Mouse (Mus musculus): ENCODE measurements around the gene Usp40.
"Not testable (repeated sequence)": the region's sequence is repeated elsewhere in the genome, so short reads cannot be mapped to it uniquely, and the experiment has no call there.

Usp40 gene

GRCm38 (mm10) chr1:88008211-88008697, at the start of gene Usp40:
TSS of gene Usp40 (minus strand) at chr1:88008551.
- peak; percentile 65 for DNase-seq

DNA sequence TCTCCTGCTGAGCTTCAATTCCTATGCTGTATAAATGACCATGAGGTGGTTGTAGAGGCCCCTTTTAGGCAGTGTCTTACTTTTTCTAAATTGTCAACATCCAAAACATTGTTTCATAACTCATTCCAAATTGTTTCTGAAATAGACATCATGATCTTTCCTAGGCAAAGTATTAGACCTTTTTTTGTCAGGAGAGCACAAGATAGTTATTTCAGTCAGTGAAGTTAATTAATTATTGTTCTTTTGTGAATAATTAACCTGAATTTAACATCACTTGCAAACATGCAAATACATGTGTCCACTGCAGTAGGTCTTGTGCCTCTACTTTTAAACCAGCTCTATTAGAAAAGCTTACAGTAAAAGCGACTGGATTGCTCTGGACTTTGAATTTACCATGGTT, 46.7 kb upstream of the Usp40 start, which contains the start of gene Ugt1a10:
TSS of gene Ugt1a10 (plus strand) at position 301 of the 400 bp plus-strand sequence.
- no peak for DNase-seq

- not testable (repeated sequence) for DNase-seq
Observed at GRCm38 (mm10) chr1:88047408-88047807, 39.1 kb upstream of the Usp40 start.

DNA sequence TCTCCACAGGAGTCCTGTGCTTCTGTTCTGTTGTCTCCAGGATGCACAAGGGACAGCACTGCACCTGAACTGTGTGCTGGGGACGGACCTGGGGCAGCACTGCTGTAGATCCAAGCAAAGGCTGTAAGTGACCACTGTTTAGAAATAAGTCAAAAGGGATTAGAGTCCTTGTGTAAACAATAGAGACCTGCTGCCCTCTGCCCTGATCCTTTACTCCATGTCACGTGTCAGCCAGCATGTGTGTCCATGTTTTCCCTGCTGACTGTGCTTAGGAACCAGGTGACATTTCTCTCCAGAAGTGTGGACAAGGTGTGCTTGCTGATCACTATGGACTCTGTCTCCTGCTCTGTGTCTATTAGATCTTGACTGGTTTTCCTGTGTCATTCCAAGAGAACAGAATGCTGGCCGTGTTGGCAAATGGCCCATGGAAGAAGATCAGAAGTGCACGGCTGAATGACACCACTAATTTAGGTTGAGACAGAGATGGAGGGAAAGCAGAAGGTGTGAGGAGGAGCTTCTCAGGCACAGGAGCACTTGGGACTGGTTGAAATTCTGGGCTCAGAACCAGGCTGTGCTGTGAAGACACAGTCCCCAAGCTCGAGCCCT, 36.6 kb upstream of the Usp40 start:
- not testable (repeated sequence) for DNase-seq

DNA sequence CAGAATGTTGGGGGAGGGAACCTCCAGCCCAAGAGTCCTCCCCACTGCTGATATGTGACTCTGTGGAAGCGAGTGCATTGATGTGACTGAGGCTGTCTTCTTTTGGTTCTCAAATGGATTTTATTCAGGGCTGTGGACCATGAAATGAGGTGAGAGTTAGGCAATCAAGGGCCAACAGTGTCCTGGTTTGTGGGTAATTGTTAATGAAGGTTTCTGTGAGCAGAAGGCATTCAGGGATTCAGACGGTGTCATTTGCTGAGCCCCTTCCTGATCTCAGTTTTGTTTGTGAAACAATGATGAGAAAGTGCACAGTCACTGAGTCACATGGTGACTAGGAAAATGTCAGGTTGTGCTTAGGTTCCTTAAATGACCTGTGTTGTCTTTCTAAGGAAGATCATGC, 34.7 kb upstream of the Usp40 start:
- not testable (repeated sequence) for DNase-seq

DNA sequence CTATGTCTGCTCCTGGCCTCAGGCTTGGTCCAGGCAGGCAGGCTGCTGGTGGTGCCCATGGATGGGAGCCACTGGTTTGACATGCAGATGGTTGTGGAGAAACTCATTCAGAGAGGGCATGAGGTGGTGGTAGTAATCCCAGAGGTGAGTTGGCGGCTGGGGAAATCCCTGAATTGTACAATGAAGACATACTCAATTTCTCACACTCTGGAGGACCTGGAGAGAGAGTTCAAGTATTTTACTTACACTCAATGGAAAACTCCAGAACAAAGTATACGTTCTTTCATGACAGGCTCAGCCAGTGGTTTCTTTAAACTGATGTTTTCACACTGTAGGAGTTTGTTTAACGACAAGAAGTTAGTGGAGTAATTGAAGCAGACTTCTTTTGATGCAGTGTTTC, 16.9 kb upstream of the Usp40 start:
- not testable (repeated sequence) for DNase-seq

DNA sequence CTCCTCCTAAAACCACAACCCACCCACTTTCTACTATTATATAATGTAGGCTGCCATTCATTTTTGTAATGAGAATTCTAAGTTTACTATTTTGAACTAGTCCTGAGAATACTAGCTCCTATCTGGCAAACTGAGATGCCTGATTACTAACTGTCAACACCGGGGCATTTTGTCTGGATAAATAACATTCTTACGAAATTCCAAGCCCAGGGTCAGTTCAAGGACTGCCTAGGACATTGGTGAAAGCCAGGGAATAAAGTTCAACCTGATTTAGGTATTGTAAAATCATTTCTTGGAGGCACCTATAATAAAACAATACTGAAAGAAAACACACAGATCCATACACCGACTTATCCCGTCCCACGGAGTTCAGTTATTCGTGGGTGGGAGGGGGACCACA, 7.0 kb upstream of the Usp40 start:
- no peak for DNase-seq

DNA sequence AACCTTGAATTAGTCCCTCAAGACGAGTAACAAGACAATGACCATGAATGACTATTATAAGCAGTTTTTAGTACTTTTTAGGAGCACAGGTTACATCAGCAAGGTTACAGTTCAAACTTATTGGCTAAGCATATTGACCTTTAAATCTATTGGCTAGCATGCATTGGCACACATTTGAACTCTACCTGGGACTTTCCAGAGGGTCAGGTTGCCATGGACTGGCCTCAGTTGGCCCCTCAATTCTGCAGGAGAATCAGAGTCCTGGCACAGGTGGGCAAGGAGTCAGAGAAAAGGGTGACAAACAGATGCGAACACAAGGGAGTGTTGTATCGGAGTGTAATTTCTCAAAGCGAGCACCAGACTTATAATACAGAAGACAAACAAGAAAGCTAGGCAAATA, 6.3 kb upstream of the Usp40 start:
- DNase-seq = no peak

- no peak for DNase-seq
Observed at GRCm38 (mm10) chr1:88014194-88014593, 5.8 kb upstream of the Usp40 start.

GRCm38 (mm10) chr1:88013726-88014125, 5.4 kb upstream of the Usp40 start:
- DNase-seq = no peak

- no peak for DNase-seq
Observed at GRCm38 (mm10) chr1:88009521-88009920, 1.2 kb upstream of the Usp40 start.

GRCm38 (mm10) chr1:88008735-88009134, 384 bp upstream of the Usp40 start:
- no peak for DNase-seq

- no peak for DNase-seq
Observed at GRCm38 (mm10) chr1:88007692-88008210, 600 bp downstream of the Usp40 start.

DNA sequence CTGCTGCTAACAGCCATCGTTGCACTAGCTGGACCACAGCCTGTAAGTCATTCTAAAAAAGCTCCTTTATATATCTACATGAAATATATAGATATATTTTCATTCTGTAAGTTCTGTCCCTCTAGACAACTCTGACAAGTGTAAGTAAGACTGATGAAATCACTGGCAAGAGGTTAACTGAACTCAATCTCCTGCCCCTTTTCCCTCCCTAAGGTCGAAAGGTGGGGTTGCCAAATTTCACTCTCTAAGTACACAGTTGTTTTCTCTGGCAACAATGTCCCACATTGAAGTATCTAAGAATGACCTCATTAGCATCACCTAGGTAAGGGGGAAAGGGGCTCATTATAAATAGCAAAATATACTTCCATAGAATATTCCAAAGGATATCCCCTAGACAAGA, 15.6 kb downstream of the Usp40 start:
- no peak for DNase-seq

- DNase-seq = no peak
Observed at GRCm38 (mm10) chr1:87982291-87982690, 26.1 kb downstream of the Usp40 start.

- no peak for DNase-seq
Observed at GRCm38 (mm10) chr1:87970381-87970780, 38.0 kb downstream of the Usp40 start.

- DNase-seq = no peak
Observed at GRCm38 (mm10) chr1:87961459-87962167, 46.7 kb downstream of the Usp40 start.

DNA sequence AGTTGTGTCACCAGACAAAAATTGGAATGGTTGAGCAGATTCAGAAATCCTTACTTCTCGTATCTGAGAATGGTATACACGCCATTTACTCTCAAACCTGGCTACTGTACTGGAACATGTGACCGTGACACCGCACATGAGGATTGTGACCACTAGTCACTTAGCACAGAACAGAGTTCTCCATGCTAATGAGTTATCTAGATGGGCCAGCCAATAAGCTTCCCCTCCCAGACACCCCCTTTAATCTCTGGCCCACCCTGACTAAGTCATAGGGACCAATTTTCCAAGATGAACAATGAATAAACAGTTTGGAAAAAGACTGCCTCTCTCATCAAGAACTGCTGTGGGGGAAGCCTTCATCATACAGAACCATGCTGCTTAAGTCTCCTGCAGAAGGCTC, 47.6 kb downstream of the Usp40 start:
- DNase-seq = no peak

- no peak for DNase-seq
Observed at GRCm38 (mm10) chr1:87959998-87960431, 48.3 kb downstream of the Usp40 start.

- no peak for DNase-seq
Observed at GRCm38 (mm10) chr1:87959532-87959931, 48.8 kb downstream of the Usp40 start.

GRCm38 (mm10) chr1:87958931-87959330, 49.4 kb downstream of the Usp40 start:
- no peak for DNase-seq

GRCm38 (mm10) chr1:87953073-87953472, 55.3 kb downstream of the Usp40 start:
- no peak for DNase-seq

GRCm38 (mm10) chr1:87951641-87952040, 56.7 kb downstream of the Usp40 start:
- DNase-seq = no peak

DNA sequence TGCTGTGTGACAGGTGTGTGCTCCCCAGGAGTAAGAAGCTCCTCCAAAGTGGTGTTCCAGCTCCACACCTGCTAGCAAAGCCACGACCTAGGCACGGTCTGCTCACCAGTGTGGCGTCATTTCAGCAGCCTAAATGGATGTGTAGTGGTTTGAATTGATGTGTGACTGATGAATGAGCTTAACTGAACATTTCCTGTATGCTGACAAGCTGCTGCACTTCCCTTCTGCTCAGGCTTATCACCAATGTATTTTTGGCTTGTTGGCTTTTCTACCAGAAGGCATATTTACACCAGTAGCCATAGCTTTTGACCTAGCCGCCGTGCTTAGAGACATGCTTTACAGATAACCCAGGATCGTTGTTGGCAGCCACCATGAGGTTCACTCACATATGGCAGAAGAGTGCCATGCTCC, 60.7 kb downstream of the Usp40 start:
- no peak for DNase-seq
